Mouse (Mus musculus) cerebellum, postnatal 25 days (tissue): ENCODE results near the gene Kcng4.

Source experiments
- DNase-seq, 2 experiments: peaks; one replicate each; pipeline ENCODE4 v3.0.0; 2021; ENCODE audit warnings: mixed read lengths in 2 of 2

Gene Kcng4

GRCm38 (mm10) chr8:119612471-119612870 lies 23.0 kb downstream of the Kcng4 start, which contains the start of gene Adad2:
Gene Adad2, plus strand, starts transcription at chr8:119612747.
- no peak for DNase-seq

GRCm38 (mm10) chr8:119606224-119606623 lies 29.3 kb downstream of the Kcng4 start:
- no peak for DNase-seq

- DNase-seq = peak; percentile 93 to 97
These were observed 30.5 kb downstream of the Kcng4 start, which contains the start of gene Taf1c for GRCm38 (mm10) chr8:119604996-119605395. Gene Taf1c, minus strand, starts transcription at chr8:119605222.

GRCm38 (mm10) chr8:119604398-119604803 lies 31.1 kb downstream of the Kcng4 start:
- no peak for DNase-seq

GRCm38 (mm10) chr8:119603771-119604170 lies 31.7 kb downstream of the Kcng4 start:
- no peak for DNase-seq

GRCm38 (mm10) chr8:119591456-119591855 lies 44.0 kb downstream of the Kcng4 start:
- DNase-seq = no peak

GRCm38 (mm10) chr8:119590348-119590747 lies 45.1 kb downstream of the Kcng4 start:
- DNase-seq = no peak

GRCm38 (mm10) chr8:119588844-119589243 lies 46.6 kb downstream of the Kcng4 start:
- no peak for DNase-seq

GRCm38 (mm10) chr8:119588321-119588720 lies 47.2 kb downstream of the Kcng4 start:
- no peak for DNase-seq

- no peak for DNase-seq
These were observed 49.6 kb downstream of the Kcng4 start for GRCm38 (mm10) chr8:119585901-119586300.

GRCm38 (mm10) chr8:119580441-119581161 lies 54.9 kb downstream of the Kcng4 start:
- no peak for DNase-seq

- no peak for DNase-seq
These were observed 56.4 kb downstream of the Kcng4 start for GRCm38 (mm10) chr8:119579096-119579495.

- no peak for DNase-seq
These were observed 60.1 kb downstream of the Kcng4 start for GRCm38 (mm10) chr8:119575366-119575726.

GRCm38 (mm10) chr8:119574437-119575365 lies 60.8 kb downstream of the Kcng4 start, which contains the start of the genes Hsdl1 and Dnaaf1:
Gene Hsdl1, minus strand, starts transcription at chr8:119575183.
Gene Dnaaf1, plus strand, starts transcription at chr8:119575235.
- peak; percentile 98 to 99 for DNase-seq
